Mouse (Mus musculus): ENCODE data around the gene Lrrc56.

Lrrc56 gene

GRCm38 (mm10) chr7:141193948-141194347 lies at the start of gene Lrrc56, which contains the start of gene Hras:
Gene Lrrc56 (plus strand): TSS chr7:141194157.
Gene Hras (minus strand): TSS chr7:141194005.
- DNase-seq (ENCODE audit: low spot score): peak; percentile 95

DNA sequence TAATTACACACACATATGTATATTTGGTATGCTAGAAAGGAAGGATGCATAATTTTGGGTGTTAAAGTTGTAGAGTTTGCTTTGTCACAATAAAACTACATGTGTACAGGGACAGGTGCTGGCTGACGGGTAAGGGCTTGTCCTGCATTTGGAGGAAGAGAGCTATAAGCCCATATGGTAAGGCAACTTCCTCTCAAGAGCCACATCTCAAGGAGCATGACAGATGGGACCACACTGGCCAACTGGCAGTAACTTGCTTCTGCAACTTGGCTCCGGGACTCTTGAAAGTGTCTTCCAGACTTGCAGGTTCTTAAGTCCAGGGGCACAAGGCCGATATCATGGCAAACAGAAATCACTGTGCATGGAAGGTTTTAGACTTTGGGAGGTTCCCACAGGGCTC lies 49.3 kb upstream of the Lrrc56 start:
- DNase-seq (ENCODE audit: low spot score): no peak

DNA sequence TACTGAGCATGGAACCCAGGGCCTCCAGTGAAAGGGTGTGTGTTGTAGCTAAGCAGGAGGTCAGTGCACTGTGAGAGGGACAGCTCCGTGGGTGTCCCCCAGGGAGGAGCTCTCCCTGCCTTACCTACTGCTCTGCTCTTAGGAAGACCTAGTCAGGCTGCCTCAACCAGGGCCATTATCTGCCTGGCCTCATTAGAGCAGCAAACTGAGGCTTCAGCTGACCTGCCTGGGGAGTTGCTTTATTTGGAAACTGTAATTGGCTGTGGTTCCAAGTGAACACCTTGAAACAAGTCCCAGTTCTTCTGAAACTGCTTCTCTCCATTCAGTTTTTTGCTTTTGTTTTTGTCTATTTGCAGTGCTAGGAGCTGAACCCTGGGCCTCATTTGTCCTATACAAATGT lies 48.6 kb upstream of the Lrrc56 start:
- DNase-seq (ENCODE audit: low spot score): no peak

- DNase-seq (ENCODE audit: low spot score): no peak
Measured at GRCm38 (mm10) chr7:141146043-141146595, 47.8 kb upstream of the Lrrc56 start.

- no peak for DNase-seq (ENCODE audit: low spot score)
Measured at GRCm38 (mm10) chr7:141147044-141147443, 46.9 kb upstream of the Lrrc56 start.

DNA sequence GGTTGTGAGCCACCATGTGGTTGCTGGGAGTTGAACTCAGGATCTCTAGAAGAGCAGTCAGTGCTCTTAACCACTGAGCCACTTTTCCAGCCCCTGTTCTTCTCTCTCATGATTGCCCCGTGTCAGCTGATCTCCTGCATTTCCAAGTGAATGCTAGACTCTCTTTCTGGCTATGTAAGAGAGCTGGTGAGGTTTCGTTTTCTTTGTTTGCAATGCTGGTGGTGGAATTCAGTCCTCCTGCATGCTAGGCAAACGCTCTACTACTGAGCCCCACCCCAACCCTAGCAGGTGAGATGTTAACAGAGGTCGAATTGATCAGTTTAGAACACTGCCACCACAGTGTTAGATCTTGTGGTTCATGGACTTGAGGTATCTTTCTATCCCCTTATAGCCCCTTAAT lies 45.3 kb upstream of the Lrrc56 start:
- no peak for DNase-seq (ENCODE audit: low spot score)

GRCm38 (mm10) chr7:141155362-141155761 lies 38.6 kb upstream of the Lrrc56 start:
- DNase-seq (ENCODE audit: low spot score): no peak

DNA sequence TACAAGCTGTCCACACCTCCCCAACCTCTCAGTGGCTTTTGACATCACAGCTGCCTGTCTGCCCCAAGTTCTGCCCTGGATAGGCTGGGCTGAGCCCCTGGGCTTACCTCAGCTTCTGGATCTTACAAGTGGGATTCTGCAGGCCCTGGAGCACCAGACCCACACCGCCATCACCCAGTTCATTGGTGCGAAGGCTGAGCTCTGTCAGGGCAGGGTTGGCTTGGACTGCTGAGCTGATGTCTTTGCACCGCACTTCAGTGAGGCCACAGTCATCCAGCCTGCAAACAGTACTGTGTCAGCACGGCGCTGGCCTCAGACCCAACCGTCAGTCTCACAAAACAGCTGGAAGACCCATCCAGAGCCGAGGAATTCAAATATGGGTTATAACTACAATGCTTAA lies 29.6 kb upstream of the Lrrc56 start:
- no peak for DNase-seq (ENCODE audit: low spot score)

DNA sequence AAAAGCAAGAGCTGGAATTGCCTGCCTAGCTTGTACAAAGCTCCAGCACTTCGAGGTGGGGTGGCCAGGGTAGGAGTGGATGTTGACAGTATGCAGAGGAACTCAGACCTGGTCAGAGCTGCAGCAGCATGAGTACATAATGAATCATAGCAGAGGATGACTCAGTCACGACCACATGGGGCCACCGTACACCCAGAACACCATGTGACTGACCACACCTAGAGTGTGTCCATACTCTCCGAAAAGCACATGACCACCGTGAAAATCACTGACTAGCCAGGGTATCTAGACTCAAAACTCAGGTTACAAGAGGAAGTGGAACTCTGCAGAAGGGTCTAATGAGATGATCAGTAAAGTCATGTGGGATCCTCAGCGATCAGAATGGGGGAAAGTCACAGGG lies 29.1 kb upstream of the Lrrc56 start:
- no peak for DNase-seq (ENCODE audit: low spot score)

DNA sequence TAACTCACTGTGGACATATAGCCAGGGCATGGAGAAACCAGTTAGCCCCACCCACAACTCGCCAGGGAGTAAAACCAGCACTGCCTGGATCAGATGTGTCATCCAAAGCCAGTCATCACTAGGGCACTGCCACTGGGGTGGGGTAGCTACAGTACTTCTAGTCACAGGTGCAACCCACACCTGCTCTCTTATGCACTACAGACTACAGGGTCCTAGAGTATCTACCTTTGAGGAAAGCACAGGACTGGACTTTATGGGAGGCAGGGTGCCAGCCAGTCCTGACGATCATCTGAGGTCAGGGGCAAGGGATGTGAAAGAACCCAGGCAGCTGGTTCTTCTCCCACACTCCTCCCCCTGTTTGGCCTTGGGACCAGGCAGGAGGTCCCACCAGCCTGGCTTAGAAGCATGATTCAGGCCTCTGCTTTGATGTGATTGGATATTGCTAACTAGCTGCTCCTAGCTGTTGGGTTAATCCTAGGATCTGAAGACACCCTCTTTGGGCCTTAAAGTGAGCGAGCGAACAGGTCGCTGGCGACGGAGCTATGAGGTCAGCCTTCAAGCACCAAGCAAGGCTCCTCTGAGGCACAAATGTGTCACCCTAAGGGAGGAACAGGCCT lies 25.9 kb upstream of the Lrrc56 start:
- DNase-seq (ENCODE audit: low spot score): no peak

- peak; percentile 41 for DNase-seq (ENCODE audit: low spot score)
Measured at GRCm38 (mm10) chr7:141168518-141168953, 25.4 kb upstream of the Lrrc56 start.

DNA sequence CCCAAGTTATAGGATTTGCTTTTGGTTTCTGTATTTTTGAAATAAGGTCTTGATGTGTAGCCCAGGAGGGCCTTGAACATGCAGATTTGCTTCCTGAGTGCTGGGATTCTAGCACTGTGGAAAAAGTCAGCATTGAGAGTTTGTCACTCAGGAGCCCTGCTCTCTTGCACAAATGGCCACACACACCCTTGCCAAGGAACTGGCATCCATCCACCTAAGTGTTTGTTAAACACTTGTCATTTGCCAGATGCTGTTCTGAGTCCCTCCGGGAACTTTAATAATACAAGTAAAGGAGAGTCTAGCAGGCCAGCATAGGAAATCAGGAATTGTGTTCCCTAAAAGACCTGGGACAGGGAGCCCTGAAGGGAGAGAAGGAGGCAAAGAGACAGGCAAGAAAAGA lies 24.7 kb upstream of the Lrrc56 start:
- no peak for DNase-seq (ENCODE audit: low spot score)

DNA sequence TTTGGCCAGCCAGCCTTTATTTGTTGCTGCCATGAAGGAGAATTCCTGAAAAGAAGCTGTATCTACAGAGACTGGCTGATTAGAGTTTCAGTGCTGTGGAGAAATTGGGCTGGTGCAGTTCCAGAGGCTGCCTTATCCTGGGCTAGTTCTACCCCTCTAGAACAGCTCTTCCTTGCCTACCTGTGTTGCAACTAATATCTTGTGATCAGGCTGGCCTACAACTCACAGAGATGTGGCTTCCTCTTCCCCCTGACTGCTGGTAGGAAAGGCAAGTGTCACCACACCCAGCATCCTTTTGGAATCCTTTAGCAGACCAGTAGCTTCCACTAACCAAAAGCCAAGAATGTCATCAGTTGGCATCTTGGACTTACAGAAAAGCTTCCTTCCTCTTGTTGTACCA lies 24.1 kb upstream of the Lrrc56 start:
- DNase-seq (ENCODE audit: low spot score): no peak

DNA sequence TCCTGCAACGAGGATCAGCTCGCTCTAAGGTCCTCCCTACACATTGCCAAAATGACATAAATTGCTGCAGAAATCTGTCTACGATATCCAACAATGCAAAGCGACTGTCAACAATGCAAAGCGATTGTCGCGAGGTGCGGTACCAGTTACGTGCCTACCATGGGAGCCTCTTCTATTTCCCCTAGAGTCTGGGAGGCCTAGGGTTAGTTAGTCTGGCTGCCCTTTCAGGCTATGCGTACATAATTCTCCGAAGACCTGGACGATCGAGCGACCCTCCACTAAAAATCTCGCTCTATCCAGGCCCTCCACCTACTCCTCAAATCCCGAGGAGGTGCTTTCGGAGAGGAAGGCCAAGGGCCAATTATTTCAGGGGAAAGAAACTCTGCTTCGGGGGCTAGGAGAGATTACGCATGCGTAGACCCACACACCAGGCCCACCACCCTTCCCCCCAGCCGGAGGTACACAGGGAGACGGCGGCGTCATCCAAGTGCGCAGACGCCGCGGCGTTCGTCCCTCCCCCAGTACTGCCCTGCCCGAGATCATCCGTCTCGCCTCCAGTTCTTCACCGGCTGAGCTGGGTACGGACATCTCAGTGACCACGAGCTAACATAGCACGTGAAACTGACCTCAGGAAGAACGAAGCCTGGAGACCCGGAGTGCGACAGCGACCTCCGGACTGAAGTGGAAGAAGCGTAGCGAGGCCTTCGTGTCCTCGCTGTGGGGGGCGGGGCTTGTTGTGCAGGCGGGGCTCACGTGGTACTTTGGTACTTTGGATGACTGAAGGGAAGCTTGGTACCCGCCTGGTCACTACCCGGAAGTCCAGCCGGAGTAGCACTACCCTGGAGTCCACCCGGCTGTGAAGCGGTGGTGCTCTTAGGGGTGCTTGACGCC lies 21.6 kb upstream of the Lrrc56 start, which contains the start of gene Rnh1:
Gene Rnh1, minus strand, starts transcription at position 742 of the 891 bp plus-strand sequence.
- peak; percentile 81 for DNase-seq (ENCODE audit: low spot score)

- no peak for DNase-seq (ENCODE audit: low spot score)
Measured at GRCm38 (mm10) chr7:141173323-141173850, 20.6 kb upstream of the Lrrc56 start.

DNA sequence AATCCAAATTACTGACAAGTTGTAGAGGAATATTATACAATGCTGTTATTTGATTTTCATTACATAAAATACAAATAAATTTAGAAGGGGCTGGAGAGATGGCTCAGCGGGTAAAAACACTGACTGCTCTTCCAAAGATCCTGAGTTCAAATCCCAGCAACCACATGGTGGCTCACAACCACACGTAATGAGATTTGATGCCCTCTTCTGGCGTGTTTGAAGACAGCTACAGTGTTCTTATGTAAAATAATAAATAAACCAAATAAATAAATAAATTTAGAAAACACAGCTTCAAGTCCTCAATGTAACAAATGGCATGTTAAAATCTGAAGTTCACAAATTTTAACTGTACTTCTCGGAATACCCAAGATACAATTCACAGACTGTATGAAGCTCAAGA lies 18.9 kb upstream of the Lrrc56 start:
- DNase-seq (ENCODE audit: low spot score): no peak

- DNase-seq (ENCODE audit: low spot score): peak; percentile 55
Measured at GRCm38 (mm10) chr7:141176173-141176572, 17.8 kb upstream of the Lrrc56 start.

- no peak for DNase-seq (ENCODE audit: low spot score)
Measured at GRCm38 (mm10) chr7:141188194-141188593, 5.8 kb upstream of the Lrrc56 start.

DNA sequence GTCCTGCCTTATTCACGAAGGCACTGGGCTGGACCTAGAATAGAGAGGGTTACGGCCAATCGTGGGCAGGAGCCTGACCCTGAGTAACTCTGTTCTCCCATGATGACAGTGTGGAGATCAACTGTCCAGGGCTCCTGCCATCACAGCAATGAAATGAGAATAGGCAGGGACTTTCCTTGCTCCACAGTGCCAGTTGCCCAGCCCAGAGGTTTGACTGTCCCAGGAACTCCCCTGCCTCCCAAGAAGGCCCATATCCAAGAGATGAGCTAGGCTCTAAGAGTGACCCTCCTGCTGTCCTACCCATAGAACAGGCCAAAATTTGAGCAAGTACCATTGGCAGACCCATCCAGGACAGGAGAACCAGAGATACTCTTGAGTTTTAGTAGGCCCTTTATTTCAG lies 5.2 kb upstream of the Lrrc56 start:
- DNase-seq (ENCODE audit: low spot score): no peak

DNA sequence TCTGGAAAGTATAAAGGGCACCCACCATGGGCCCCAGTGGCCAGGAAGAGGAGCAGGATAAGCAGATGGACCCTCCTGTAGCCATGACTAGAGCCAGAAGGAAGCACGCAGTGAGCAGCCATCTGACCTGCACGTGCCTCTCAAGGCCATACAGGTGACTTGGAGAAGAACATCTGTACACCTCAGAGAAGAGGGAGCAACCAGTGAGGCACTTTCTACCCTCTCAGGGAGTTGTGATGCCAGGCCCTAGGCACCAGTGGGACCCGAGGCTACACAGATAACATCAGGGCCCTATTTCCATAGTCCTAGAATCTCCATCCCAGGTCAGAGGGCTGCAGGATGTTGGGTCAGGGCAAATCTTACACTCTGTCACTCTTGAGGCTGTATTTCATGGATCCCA lies 3.7 kb upstream of the Lrrc56 start:
- DNase-seq (ENCODE audit: low spot score): no peak

- DNase-seq (ENCODE audit: low spot score): no peak
Measured at GRCm38 (mm10) chr7:141191036-141191435, 2.9 kb upstream of the Lrrc56 start.

GRCm38 (mm10) chr7:141191796-141192685 lies 1.9 kb upstream of the Lrrc56 start:
- no peak for DNase-seq (ENCODE audit: low spot score)
